Mouse (Mus musculus) CH12.LX (cell line): ENCODE measurements around the gene Dppa5a. TPM values are rescaled to one million over a fixed set of nuclear protein-coding genes. Genes with fewer than 3 reads are reported as not detected.
A peak's percentile ranks its signal among the peaks of the same experiment; 100 is the strongest.

Experiments used
- DNase-seq: peaks from one replicate; pipeline ENCODE4 v3.0.0-alpha.2; 2013; ENCODE audit errors: extremely low read depth
- H3K27ac ChIP-seq: 2 replicates; pipeline ENCODE4 v1.5.1; 2012; ENCODE audit warnings: low read depth, mild to moderate bottlenecking, control low read depth, moderate library complexity; ENCODE audit not compliant: insufficient read depth
- H3K27me3 ChIP-seq: replicated peaks from 2 replicates; pipeline ENCODE3; 2012; ENCODE audit warnings: inconsistent platforms
- H3K36me3 ChIP-seq, 2 experiments: replicated peaks in 1 of 2; 2 replicates each; pipeline versions ENCODE3 to v1.6.1; 2012; ENCODE audit warnings: inconsistent platforms in 1 of 2, low read length in 1 of 2, mild to moderate bottlenecking in 1 of 2, mixed read lengths in 1 of 2, moderate library complexity in 1 of 2; ENCODE audit not compliant: control insufficient read depth in 1 of 2, insufficient read depth in 1 of 2
- H3K4me1 ChIP-seq, 2 experiments: 2 replicates each; pipeline ENCODE4 v1.6.1; 2012; ENCODE audit warnings: inconsistent platforms in 1 of 2, moderate library complexity in 1 of 2; ENCODE audit not compliant: insufficient read depth in 2 of 2, control insufficient read depth in 1 of 2
- H3K4me2 ChIP-seq: 2 replicates; pipeline ENCODE4 v1.6.1; 2012; ENCODE audit warnings: low read depth, mild to moderate bottlenecking, control low read depth; ENCODE audit not compliant: poor library complexity, insufficient read depth, severe bottlenecking
- H3K4me3 ChIP-seq, 3 experiments: fragments of 150-350 bp in 1 of 3; sonication (generic) in 1 of 3; replicated peaks in 1 of 3; 2 replicates each; pipeline versions ENCODE3 to v1.5.1; 2011 to 2012; ENCODE audit warnings: low read depth in 2 of 3, low read length in 2 of 3, mild to moderate bottlenecking in 2 of 3, moderate library complexity in 2 of 3, control low read depth in 1 of 3, improper control_type of control experiment in 1 of 3, inconsistent platforms in 1 of 3, mixed read lengths in 1 of 3; ENCODE audit not compliant: poor library complexity in 1 of 3
- H3K79me2 ChIP-seq: replicated peaks from 2 replicates; pipeline ENCODE4 v1.6.1; 2012; ENCODE audit warnings: mild to moderate bottlenecking, moderate library complexity; ENCODE audit not compliant: control insufficient read depth, poor library complexity, insufficient read depth, severe bottlenecking; ENCODE audit errors: extremely low read depth
- H3K9ac ChIP-seq: 2 replicates; pipeline ENCODE4 v1.6.1; 2012; ENCODE audit warnings: low read depth, mild to moderate bottlenecking, control low read depth, moderate library complexity; ENCODE audit not compliant: insufficient read depth
- H3K9me3 ChIP-seq: replicated peaks from 2 replicates; pipeline ENCODE3; 2012; ENCODE audit warnings: low read length, inconsistent platforms, mixed read lengths
- BHLHE40 ChIP-seq: IDR thresholded peaks from 2 replicates; pipeline ENCODE4 v1.6.1; 2011; ENCODE audit warnings: mild to moderate bottlenecking, low read depth, low read length, improper control_type of control experiment
- CTCF ChIP-seq, 2 experiments: IDR thresholded peaks in 1 of 2; conservative IDR thresholded peaks in 1 of 2; 2 replicates each; pipeline ENCODE4 v1.5.1; 2011 to 2012; ENCODE audit warnings: low read depth in 2 of 2, low read length in 2 of 2, improper control_type of control experiment in 1 of 2, inconsistent platforms in 1 of 2, mild to moderate bottlenecking in 1 of 2, moderate library complexity in 1 of 2
- EP300 ChIP-seq: IDR thresholded peaks from 2 replicates; pipeline ENCODE4 v1.6.1; 2011; ENCODE audit warnings: low read length, improper control_type of control experiment
- IRF4 ChIP-seq: IDR thresholded peaks from 2 replicates; pipeline ENCODE4 v1.6.1; 2014; ENCODE audit warnings: low read depth, mild to moderate bottlenecking, inconsistent platforms, low read length, improper control_type of control experiment
- JUN ChIP-seq: IDR thresholded peaks from 2 replicates; pipeline ENCODE4 v1.6.1; 2011; ENCODE audit warnings: low read depth, mild to moderate bottlenecking, low read length, improper control_type of control experiment, moderate library complexity; ENCODE audit not compliant: insufficient read depth
- JUND ChIP-seq: conservative IDR thresholded peaks from 2 replicates; pipeline ENCODE4 v1.6.1; 2011; ENCODE audit warnings: low read depth, low read length, improper control_type of control experiment
- KAT2A ChIP-seq: IDR thresholded peaks from 2 replicates; pipeline ENCODE4 v1.6.1; 2012; ENCODE audit warnings: low read length, improper control_type of control experiment, inconsistent platforms; ENCODE audit not compliant: insufficient replicate concordance
- MAFK ChIP-seq: IDR thresholded peaks from 2 replicates; pipeline ENCODE4 v1.6.1; 2011; ENCODE audit warnings: low read length, improper control_type of control experiment; ENCODE audit not compliant: insufficient replicate concordance
- MAZ ChIP-seq: IDR thresholded peaks from 2 replicates; pipeline ENCODE4 v1.6.1; 2012; ENCODE audit warnings: low read depth, mild to moderate bottlenecking, inconsistent platforms, low read length, improper control_type of control experiment, moderate library complexity
- MYC ChIP-seq: IDR thresholded peaks from 2 replicates; pipeline ENCODE4 v1.6.1; 2011; ENCODE audit warnings: low read depth, mild to moderate bottlenecking, improper control_type of control experiment, low read length
- PAX5 ChIP-seq: IDR thresholded peaks from 2 replicates; pipeline ENCODE4 v1.6.1; 2012; ENCODE audit warnings: low read length, inconsistent platforms, mixed read lengths
- RAD21 ChIP-seq: IDR thresholded peaks from 2 replicates; pipeline ENCODE4 v1.6.1; 2011; ENCODE audit warnings: low read depth, mild to moderate bottlenecking, low read length, improper control_type of control experiment, moderate library complexity
- RCOR1 ChIP-seq: conservative IDR thresholded peaks from 2 replicates; pipeline ENCODE4 v1.6.1; 2012; ENCODE audit warnings: low read depth, mild to moderate bottlenecking, inconsistent platforms, low read length, improper control_type of control experiment
- SMC3 ChIP-seq: IDR thresholded peaks from 2 replicates; pipeline ENCODE4 v1.6.1; 2011; ENCODE audit warnings: low read depth, low read length, improper control_type of control experiment
- USF1 ChIP-seq: IDR thresholded peaks from 2 replicates; pipeline ENCODE4 v1.6.1; 2014; ENCODE audit warnings: low read depth, mild to moderate bottlenecking, inconsistent platforms, low read length, improper control_type of control experiment
- dilution Hi-C: fragments of 300-500 bp; cut with MboI; formaldehyde crosslinking; loops from 2 replicates; pipeline ENCODE4 v1.14.3; 2020; ENCODE audit warnings: low sequenced_read_pairs; ENCODE audit not compliant: extremely low pct_unique_long_range_greater_than_20kb, extremely low pct_ligation_motif_present
- in situ Hi-C: fragments of 300-500 bp; cut with MboI; formaldehyde crosslinking; loops from 3 replicates; pipeline ENCODE4 v1.14.3; 2019; ENCODE audit warnings: low sequenced_read_pairs, low pct_ligation_motif_present, low pct_unique_long_range_greater_than_20kb, mixed read lengths
- polyA plus RNA-seq: library from polyadenylated mRNA; unstranded; fragments of >175 nt; gene quantifications from 2 replicates; pipeline ENCODE4 v1.2.1, GENCODE M21; 2012; ENCODE audit warnings: low read depth; ENCODE audit not compliant: insufficient read length
- total RNA-seq, 2 experiments: library from RNA; depleted of rRNA; stranded (reverse); fragments of 300-350 nt in 1 of 2; fragments of >200 nt in 1 of 2; gene quantifications; 2 replicates each; pipeline ENCODE4 v1.2.3; 2012 to 2014

Gene Dppa5a
- total and polyA plus RNA-seq, 3 experiments = not detected

- TF ChIP-seq KAT2A = no peak
Observed at GRCm38 (mm10) chr9:78393741-78394140, 25.8 kb upstream of the Dppa5a start (continued).

DNA sequence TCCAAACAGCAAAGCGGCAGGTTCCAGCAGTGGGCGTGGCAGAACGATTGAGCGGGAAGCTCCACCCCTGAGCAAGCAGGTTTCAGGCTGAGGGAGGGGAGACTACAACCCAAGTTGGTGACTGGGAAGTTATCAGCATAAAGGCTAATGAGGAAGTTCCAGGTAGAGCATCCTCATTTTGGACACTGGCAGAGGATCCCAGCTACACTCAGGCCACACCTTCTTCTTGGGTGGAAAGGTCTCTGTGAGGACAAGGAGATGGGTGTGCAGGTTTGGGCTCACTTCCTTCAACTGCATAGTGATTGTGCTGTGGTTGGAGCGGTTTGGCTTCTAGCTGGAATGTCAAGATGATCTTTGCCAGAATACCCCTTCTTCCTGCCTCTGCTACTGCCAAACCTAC lies 22.0 kb upstream of the Dppa5a start:
- Histone ChIP-seq H3K9me3 (peaks cover 3% of the 10 kb centered on the region), H3K36me3 (no peaks in the 10 kb centered on the region), H3K79me2 (no peaks in the 10 kb centered on the region)
- TF ChIP-seq MYC (no peak), RAD21 (no peak), RCOR1 (no peak)
- TF ChIP-seq, all 38 proteins: peak for 0
- peaks cover 18% of the 10 kb centered on the region for H3K27me3 ChIP-seq
- dilution Hi-C loops (no loop called here), in situ Hi-C loops (no loop called here)
- H3K4me2 ChIP-seq = no peak overlapping the region
- H3K9ac ChIP-seq = no peak overlapping the region
- H3K4me3 ChIP-seq = no peak overlapping the region
- H3K27ac ChIP-seq = no peak overlapping the region
- H3K4me1 ChIP-seq = peaks cover 3 to 5% of the 10 kb centered on the region in 2 experiments; a peak in 2 of 4 replicates
- no peak for DNase-seq

GRCm38 (mm10) chr9:78386947-78387346 lies 19.0 kb upstream of the Dppa5a start:
- no peaks in the 10 kb centered on the region for H3K36me3 ChIP-seq

GRCm38 (mm10) chr9:78385893-78386292 lies 17.9 kb upstream of the Dppa5a start:
- Histone ChIP-seq H3K27me3 (peaks cover 12% of the 10 kb centered on the region), H3K4me3 (no peak overlapping the region), H3K36me3 (no peaks in the 10 kb centered on the region), H3K79me2 (no peaks in the 10 kb centered on the region), H3K27ac (no peak overlapping the region), H3K4me1 (peaks cover 3 to 5% of the 10 kb centered on the region in 2 experiments; a peak in 2 of 4 replicates), H3K9ac (no peak overlapping the region), H3K9me3 (peaks cover 3% of the 10 kb centered on the region), H3K4me2 (no peak overlapping the region)
- dilution Hi-C loops (no loop called here), in situ Hi-C loops (no loop called here)
- TF ChIP-seq PAX5 (no peak), SMC3 (peak; percentile 39), CTCF (conservative IDR thresholded peaks at IDR 0.05 in 1 of 2, IDR thresholded peaks at IDR 0.05 in 1 of 2; ENCODE audit: low read depth in 2 of 2, low read length in 2 of 2) (peak; percentile 23 to 60), RAD21 (peak; percentile 28)
- peak; percentile 10 for DNase-seq

More at GRCm38 (mm10) chr9:78386947-78387346, 19.0 kb upstream of the Dppa5a start:
- Histone ChIP-seq H3K79me2 (no peaks in the 10 kb centered on the region), H3K27me3 (peaks cover 17% of the 10 kb centered on the region), H3K9ac (no peak overlapping the region), H3K9me3 (peaks cover 3% of the 10 kb centered on the region), H3K27ac (no peak overlapping the region), H3K4me2 (no peak overlapping the region), H3K4me1 (peaks cover 3 to 5% of the 10 kb centered on the region in 2 experiments; a peak in 2 of 4 replicates), H3K4me3 (no peak overlapping the region)
- dilution Hi-C loops = no loop called here
- peak; percentile 34 for DNase-seq
- in situ Hi-C loops = no loop called here
- TF ChIP-seq JUN (peak; percentile 72), MAFK (peak; percentile 60; the same call in 1 of the 2 replicates), EP300 (peak; percentile 88), MYC (peak; percentile 42; the same call in 1 of the 2 replicates), USF1 (no peak), JUND (peak; percentile 87), MAZ (no peak), BHLHE40 (peak; percentile 55), IRF4 (peak; percentile 65), RCOR1 (0 out of 2 replicates have a peak, but pooled peaks have one; percentile 26), CTCF (conservative IDR thresholded peaks at IDR 0.05 in 1 of 2, IDR thresholded peaks at IDR 0.05 in 1 of 2; ENCODE audit: low read depth in 2 of 2, low read length in 2 of 2) (no peak)
